Mouse (Mus musculus): ENCODE measurements around the gene Cdh26. TPM values are rescaled to one million over a fixed set of nuclear protein-coding genes. Genes with fewer than 3 reads are reported as not detected.

Cdh26 gene
- polyA plus RNA-seq, 1 experiment: not detected

DNA sequence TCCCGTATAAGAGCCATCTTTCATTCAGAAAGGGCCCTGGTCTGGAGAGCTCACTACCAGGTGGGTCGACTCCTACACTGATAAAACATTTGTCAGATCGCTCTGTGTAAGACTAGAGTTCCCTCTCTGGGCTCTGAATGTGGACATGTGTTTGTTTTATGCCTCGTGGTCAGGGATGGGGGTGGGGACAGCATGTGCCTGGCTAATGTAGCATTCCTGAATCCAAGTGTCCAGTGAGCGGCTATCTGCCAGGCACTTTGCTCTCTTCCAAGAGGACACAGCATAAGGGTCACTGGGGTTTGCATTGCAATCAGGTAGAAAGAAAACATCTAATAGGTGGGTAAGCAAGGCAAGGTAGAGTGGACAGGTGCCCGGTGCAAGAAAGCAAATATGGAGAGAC is 77.9 kb downstream of the Cdh26 start:
- Histone ChIP-seq H3K79me2 (ENCODE audit: control insufficient read depth, insufficient read depth) (no peaks in the 10 kb centered on the region), H3K79me3 (ENCODE audit: low read depth) (no peaks in the 10 kb centered on the region), H3K27me3 (ENCODE audit: control insufficient read depth, insufficient read depth, insufficient read length) (no peaks in the 10 kb centered on the region), H3K36me3 (ENCODE audit: control insufficient read depth, insufficient read depth) (no peaks in the 10 kb centered on the region), H3ac (ENCODE audit: control insufficient read depth, insufficient read length, low read depth) (no peak overlapping the region), H3K4me3 (ENCODE audit: insufficient read depth, poor library complexity, severe bottlenecking) (no peak overlapping the region)
- TF ChIP-seq CEBPB (IDR thresholded peaks at IDR 0.05; ENCODE audit: low read depth) (no peak), MAX (IDR thresholded peaks at IDR 0.05) (no peak), CTCF (IDR thresholded peaks at IDR 0.05; ENCODE audit: control insufficient read depth, insufficient read depth, insufficient read length) (no peak), MYOD1 (IDR thresholded peaks at IDR 0.05; ENCODE audit: control insufficient read depth, insufficient read length, low read depth) (no peak), FOSL1 (IDR thresholded peaks at IDR 0.05; ENCODE audit: insufficient read depth, low read length, poor library complexity, severe bottlenecking) (no peak), USF1 (IDR thresholded peaks at IDR 0.05; ENCODE audit: low read depth) (no peak), MYOG (IDR thresholded peaks at IDR 0.05; ENCODE audit: control insufficient read depth, extremely low read depth, insufficient read length) (no peak)

DNA sequence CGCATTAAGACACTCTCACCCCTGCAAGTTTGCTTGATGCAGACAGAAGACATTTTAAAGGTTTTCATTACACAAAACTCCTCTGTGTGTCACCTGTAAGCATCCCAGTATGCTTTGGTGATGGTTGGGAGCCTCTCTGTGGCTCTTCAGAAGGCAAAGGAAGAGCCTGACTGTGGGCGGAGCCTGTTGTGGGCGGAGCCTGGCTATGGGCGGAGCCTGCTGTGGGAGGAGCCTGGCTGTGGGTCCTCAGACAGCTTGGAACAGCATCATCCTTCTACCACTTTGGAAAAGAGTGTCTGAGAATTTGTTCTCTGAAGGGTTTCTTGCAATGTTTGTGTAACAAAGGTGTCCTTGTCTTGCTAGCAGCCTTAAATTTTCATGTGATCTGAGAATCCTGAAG is 82.7 kb downstream of the Cdh26 start:
- no peaks in the 10 kb centered on the region for H3K79me2 ChIP-seq (ENCODE audit: control insufficient read depth, insufficient read depth)
- H3K27me3 ChIP-seq (ENCODE audit: control insufficient read depth, insufficient read depth, insufficient read length): no peaks in the 10 kb centered on the region
- no peaks in the 10 kb centered on the region for H3K79me3 ChIP-seq (ENCODE audit: low read depth)

DNA sequence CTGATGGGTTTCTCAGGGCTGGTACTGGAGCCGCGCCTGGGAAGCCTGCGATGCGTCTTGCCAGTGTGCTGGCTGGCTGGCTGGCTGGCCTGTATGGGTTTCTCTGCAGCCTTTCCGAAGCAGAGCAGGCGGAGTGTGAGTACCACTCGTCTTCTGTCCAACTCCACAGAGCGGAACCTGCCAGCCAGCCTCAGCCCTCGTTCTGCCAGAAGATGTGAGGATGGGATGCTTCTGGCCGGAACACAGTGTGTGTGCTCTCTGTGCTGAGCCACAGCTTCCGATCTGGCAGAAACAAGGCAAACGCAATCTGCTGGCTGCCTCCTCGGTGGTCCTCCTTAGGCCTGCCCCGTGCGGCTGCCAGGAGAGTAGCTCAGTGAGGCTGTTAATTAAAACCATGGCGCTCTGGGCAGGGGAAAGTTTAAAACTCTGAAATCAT is 83.3 kb downstream of the Cdh26 start:
- Histone ChIP-seq H3K4me3 (ENCODE audit: insufficient read depth, poor library complexity, severe bottlenecking) (no peak overlapping the region), H3K36me3 (ENCODE audit: control insufficient read depth, insufficient read depth) (no peaks in the 10 kb centered on the region), H3K79me3 (ENCODE audit: low read depth) (no peaks in the 10 kb centered on the region), H3ac (ENCODE audit: control insufficient read depth, insufficient read length, low read depth) (no peak overlapping the region), H3K79me2 (ENCODE audit: control insufficient read depth, insufficient read depth) (no peaks in the 10 kb centered on the region), H3K27me3 (ENCODE audit: control insufficient read depth, insufficient read depth, insufficient read length) (no peaks in the 10 kb centered on the region)
- TF ChIP-seq CTCF (IDR thresholded peaks at IDR 0.05; ENCODE audit: control insufficient read depth, insufficient read depth, insufficient read length) (no peak), MAX (IDR thresholded peaks at IDR 0.05) (no peak), FOSL1 (IDR thresholded peaks at IDR 0.05; ENCODE audit: insufficient read depth, low read length, poor library complexity, severe bottlenecking) (no peak), MYOG (IDR thresholded peaks at IDR 0.05; ENCODE audit: control insufficient read depth, extremely low read depth, insufficient read length) (no peak), MYOD1 (IDR thresholded peaks at IDR 0.05; ENCODE audit: control insufficient read depth, insufficient read length, low read depth) (no peak), CEBPB (IDR thresholded peaks at IDR 0.05; ENCODE audit: low read depth) (no peak), USF1 (IDR thresholded peaks at IDR 0.05; ENCODE audit: low read depth) (no peak)

More for the DNA sequence above, 82.7 kb downstream of the Cdh26 start:
- no peak overlapping the region for H3K4me3 ChIP-seq (ENCODE audit: insufficient read depth, poor library complexity, severe bottlenecking)
- no peak overlapping the region for H3ac ChIP-seq (ENCODE audit: control insufficient read depth, insufficient read length, low read depth)
- TF ChIP-seq CEBPB (IDR thresholded peaks at IDR 0.05; ENCODE audit: low read depth): no peak
- TF ChIP-seq FOSL1 (IDR thresholded peaks at IDR 0.05; ENCODE audit: insufficient read depth, low read length, poor library complexity, severe bottlenecking): no peak
- TF ChIP-seq CTCF (IDR thresholded peaks at IDR 0.05; ENCODE audit: control insufficient read depth, insufficient read depth, insufficient read length): no peak
- no peak for TF ChIP-seq MYOG (IDR thresholded peaks at IDR 0.05; ENCODE audit: control insufficient read depth, extremely low read depth, insufficient read length)
- TF ChIP-seq MYOD1 (IDR thresholded peaks at IDR 0.05; ENCODE audit: control insufficient read depth, insufficient read length, low read depth): no peak
- TF ChIP-seq MAX (IDR thresholded peaks at IDR 0.05): no peak
- TF ChIP-seq USF1 (IDR thresholded peaks at IDR 0.05; ENCODE audit: low read depth): no peak
- H3K36me3 ChIP-seq (ENCODE audit: control insufficient read depth, insufficient read depth): no peaks in the 10 kb centered on the region

GRCm38 (mm10) chr2:178516421-178516820 is 86.1 kb downstream of the Cdh26 start:
- Histone ChIP-seq H3ac (ENCODE audit: control insufficient read depth, insufficient read length, low read depth) (no peak overlapping the region), H3K79me3 (ENCODE audit: low read depth) (no peaks in the 10 kb centered on the region), H3K36me3 (ENCODE audit: control insufficient read depth, insufficient read depth) (no peaks in the 10 kb centered on the region), H3K4me3 (ENCODE audit: insufficient read depth, poor library complexity, severe bottlenecking) (no peak overlapping the region), H3K79me2 (ENCODE audit: control insufficient read depth, insufficient read depth) (no peaks in the 10 kb centered on the region), H3K27me3 (ENCODE audit: control insufficient read depth, insufficient read depth, insufficient read length) (no peaks in the 10 kb centered on the region)
- TF ChIP-seq FOSL1 (IDR thresholded peaks at IDR 0.05; ENCODE audit: insufficient read depth, low read length, poor library complexity, severe bottlenecking): no peak
- no peak for TF ChIP-seq CTCF (IDR thresholded peaks at IDR 0.05; ENCODE audit: control insufficient read depth, insufficient read depth, insufficient read length)
- no peak for TF ChIP-seq MYOG (IDR thresholded peaks at IDR 0.05; ENCODE audit: control insufficient read depth, extremely low read depth, insufficient read length)
- TF ChIP-seq CEBPB (IDR thresholded peaks at IDR 0.05; ENCODE audit: low read depth): no peak
- no peak for TF ChIP-seq MYOD1 (IDR thresholded peaks at IDR 0.05; ENCODE audit: control insufficient read depth, insufficient read length, low read depth)
- TF ChIP-seq USF1 (IDR thresholded peaks at IDR 0.05; ENCODE audit: low read depth): no peak
- TF ChIP-seq MAX (IDR thresholded peaks at IDR 0.05): no peak

GRCm38 (mm10) chr2:178516941-178517340 is 86.6 kb downstream of the Cdh26 start:
- Histone ChIP-seq H3K36me3 (ENCODE audit: control insufficient read depth, insufficient read depth) (no peaks in the 10 kb centered on the region), H3ac (ENCODE audit: control insufficient read depth, insufficient read length, low read depth) (no peak overlapping the region), H3K79me3 (ENCODE audit: low read depth) (no peaks in the 10 kb centered on the region), H3K4me3 (ENCODE audit: insufficient read depth, poor library complexity, severe bottlenecking) (no peak overlapping the region), H3K27me3 (ENCODE audit: control insufficient read depth, insufficient read depth, insufficient read length) (no peaks in the 10 kb centered on the region), H3K79me2 (ENCODE audit: control insufficient read depth, insufficient read depth) (no peaks in the 10 kb centered on the region)
- no peak for TF ChIP-seq CEBPB (IDR thresholded peaks at IDR 0.05; ENCODE audit: low read depth)
- no peak for TF ChIP-seq FOSL1 (IDR thresholded peaks at IDR 0.05; ENCODE audit: insufficient read depth, low read length, poor library complexity, severe bottlenecking)
- TF ChIP-seq MYOD1 (IDR thresholded peaks at IDR 0.05; ENCODE audit: control insufficient read depth, insufficient read length, low read depth): no peak
- no peak for TF ChIP-seq CTCF (IDR thresholded peaks at IDR 0.05; ENCODE audit: control insufficient read depth, insufficient read depth, insufficient read length)
- TF ChIP-seq MAX (IDR thresholded peaks at IDR 0.05): no peak
- TF ChIP-seq USF1 (IDR thresholded peaks at IDR 0.05; ENCODE audit: low read depth): no peak
- no peak for TF ChIP-seq MYOG (IDR thresholded peaks at IDR 0.05; ENCODE audit: control insufficient read depth, extremely low read depth, insufficient read length)

DNA sequence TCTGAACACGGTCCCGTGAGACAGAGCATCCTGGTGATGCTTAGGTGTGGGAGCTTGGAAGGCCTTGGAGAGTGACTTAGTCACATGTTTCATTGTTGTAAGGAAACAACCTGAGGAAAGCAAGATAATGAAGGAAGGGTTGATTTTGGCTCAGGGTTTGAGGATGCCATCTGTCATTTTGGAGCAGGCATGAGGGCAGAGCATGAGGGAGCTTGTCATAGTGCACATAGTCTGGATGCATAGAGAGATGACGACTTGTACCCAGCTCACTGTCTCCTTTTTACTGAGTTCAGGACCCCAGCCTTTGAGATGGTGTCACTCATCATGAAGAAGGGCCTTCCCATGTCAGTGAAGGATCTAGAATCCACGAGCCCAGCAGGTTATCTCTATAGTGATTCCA is 89.0 kb downstream of the Cdh26 start:
- Histone ChIP-seq H3K79me2 (ENCODE audit: control insufficient read depth, insufficient read depth) (no peaks in the 10 kb centered on the region), H3K4me3 (ENCODE audit: insufficient read depth, poor library complexity, severe bottlenecking) (no peak overlapping the region), H3K79me3 (ENCODE audit: low read depth) (no peaks in the 10 kb centered on the region), H3K36me3 (ENCODE audit: control insufficient read depth, insufficient read depth) (no peaks in the 10 kb centered on the region), H3ac (ENCODE audit: control insufficient read depth, insufficient read length, low read depth) (no peak overlapping the region), H3K27me3 (ENCODE audit: control insufficient read depth, insufficient read depth, insufficient read length) (no peaks in the 10 kb centered on the region)
- TF ChIP-seq CEBPB (IDR thresholded peaks at IDR 0.05; ENCODE audit: low read depth) (no peak), CTCF (IDR thresholded peaks at IDR 0.05; ENCODE audit: control insufficient read depth, insufficient read depth, insufficient read length) (no peak), MYOG (IDR thresholded peaks at IDR 0.05; ENCODE audit: control insufficient read depth, extremely low read depth, insufficient read length) (no peak), MYOD1 (IDR thresholded peaks at IDR 0.05; ENCODE audit: control insufficient read depth, insufficient read length, low read depth) (no peak), FOSL1 (IDR thresholded peaks at IDR 0.05; ENCODE audit: insufficient read depth, low read length, poor library complexity, severe bottlenecking) (no peak), USF1 (IDR thresholded peaks at IDR 0.05; ENCODE audit: low read depth) (no peak), MAX (IDR thresholded peaks at IDR 0.05) (no peak)
